Mouse (Mus musculus) adrenal gland, postnatal 36 days (tissue): ENCODE measurements at regions not wholly inside any gene's neighbourhood (a gene's known extent, or its start where the extent isn't known, plus 50 kb on each side); places are given as distances from the start of the nearest gene placed in this dataset. TPM values are rescaled to one million over a fixed set of nuclear protein-coding genes. Genes with fewer than 3 reads are reported as not detected.

Source experiments
- DNase-seq, 2 experiments: peaks; one replicate each; pipeline ENCODE4 v3.0.0; 2021; ENCODE audit warnings: mixed read lengths in 1 of 2
- microRNA-seq: library from miRNA; unstranded; fragments of <30 nt; microRNA quantifications from one replicate; pipeline ENCODE4 v1.2.0, GENCODE M21; 2021

- DNase-seq, result no peak
These were observed 110.0 kb upstream of the Ccdc54 start for GRCm38 (mm10) chr16:50700811-50701517.

- DNase-seq, result no peak
These were observed 109.2 kb upstream of the Ccdc54 start for GRCm38 (mm10) chr16:50700123-50700522.

GRCm38 (mm10) chr16:50697722-50698121, 106.8 kb upstream of the Ccdc54 start:
- no peak for DNase-seq

- no peak for DNase-seq
These were observed 105.1 kb upstream of the Ccdc54 start for GRCm38 (mm10) chr16:50696052-50696451.

- no peak for DNase-seq
These were observed 103.1 kb upstream of the Ccdc54 start for GRCm38 (mm10) chr16:50694045-50694444.

GRCm38 (mm10) chr16:50690818-50691217, 99.9 kb upstream of the Ccdc54 start:
- no peak for DNase-seq

- no peak for DNase-seq
These were observed 98.6 kb upstream of the Ccdc54 start for GRCm38 (mm10) chr16:50689525-50689924.

GRCm38 (mm10) chr16:50688818-50689506, 98.0 kb upstream of the Ccdc54 start:
- DNase-seq, result no peak

GRCm38 (mm10) chr16:50679698-50680097, 88.7 kb upstream of the Ccdc54 start:
- DNase-seq, result no peak

- no peak for DNase-seq
These were observed 82.4 kb upstream of the Ccdc54 start for GRCm38 (mm10) chr16:50673339-50673738.

- DNase-seq, result peak in 1 of 2 experiments; percentile 12
These were observed 81.8 kb upstream of the Ccdc54 start for GRCm38 (mm10) chr16:50672713-50673112.

- DNase-seq, result no peak
These were observed 80.2 kb upstream of the Ccdc54 start for GRCm38 (mm10) chr16:50671170-50671569.

GRCm38 (mm10) chr16:50664240-50664639, 73.3 kb upstream of the Ccdc54 start:
- no peak for DNase-seq

Small RNAs in the stretch of these regions (microRNA-seq; reads per million reads assigned to microRNA genes)
- not detected for gene Mir6363
